ENCODE assay signal across 1 mouse cellular context in the genomic region with DNA sequence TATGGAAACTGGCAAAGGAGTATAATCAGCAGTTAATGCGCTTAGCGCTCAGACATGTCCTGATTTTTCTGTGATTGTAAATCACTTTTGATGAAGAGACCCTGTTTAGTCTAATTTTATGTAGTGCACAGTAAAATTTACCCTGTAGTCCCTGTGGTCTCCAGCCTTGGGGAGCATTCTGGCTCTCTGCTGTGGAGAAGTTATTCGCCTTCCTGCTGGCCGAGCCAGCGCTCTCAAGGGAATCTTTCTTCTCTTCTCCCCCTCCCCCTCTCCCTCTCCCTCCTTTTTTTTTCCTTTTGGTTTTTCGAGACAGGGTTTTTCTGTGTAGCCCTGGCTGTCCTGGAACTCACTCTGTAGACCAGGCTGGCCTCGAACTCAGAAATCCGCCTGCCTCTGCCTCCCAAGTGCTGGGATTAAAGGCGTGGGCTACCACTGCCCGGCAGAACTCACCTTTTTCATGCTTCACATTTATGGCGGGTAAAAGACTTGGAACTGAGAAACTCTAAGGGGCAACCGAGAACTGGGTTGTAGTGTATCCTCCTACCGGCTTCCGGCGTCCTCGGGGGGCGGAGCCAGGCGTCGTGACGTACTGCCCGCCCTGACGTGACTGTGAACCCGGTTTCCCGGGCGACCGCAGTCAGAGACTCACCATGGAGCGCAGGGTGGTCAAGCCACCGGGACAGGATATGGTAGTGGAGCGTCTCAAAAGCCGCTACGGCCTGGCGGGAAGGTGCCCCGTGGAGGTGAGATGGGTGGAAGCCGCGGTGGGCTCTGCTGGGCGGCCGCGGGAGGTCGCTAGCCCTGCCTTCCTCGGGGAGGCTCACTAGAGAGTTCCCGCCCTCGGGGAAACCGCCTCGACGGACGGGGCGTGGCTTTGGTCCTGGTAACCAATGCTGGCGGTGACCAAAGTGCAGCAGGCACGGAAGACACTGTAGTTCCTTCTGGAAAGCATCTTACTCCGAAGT.
TF ChIP-seq lines count a peak whose summit lies in the region.

A gene (plus strand): TSS at position 629 of the 965 bp plus-strand sequence.

TF ChIP-seq in CH12.LX, 34 proteins besides CTCF, POLR2A, EP300 and RAD21 (continued from another document):
- TF ChIP-seq ETS1 (conservative IDR thresholded peaks at IDR 0.05; ENCODE audit: low read depth, low read length) = no peak
- TF ChIP-seq ZMIZ1 (IDR thresholded peaks at IDR 0.05; ENCODE audit: low read depth, low read length) = 0 out of 2 replicates have a peak, but pooled peaks have one; percentile 29
- peak; percentile 50; the same call in 1 of the 2 replicates for TF ChIP-seq E2F4 (IDR thresholded peaks at IDR 0.05; ENCODE audit: insufficient replicate concordance, low read depth, low read length)
- TF ChIP-seq USF1 (IDR thresholded peaks at IDR 0.05; ENCODE audit: low read depth, low read length) = no peak
- TF ChIP-seq MAFK (IDR thresholded peaks at IDR 0.05; ENCODE audit: insufficient replicate concordance, low read length) = no peak
- no peak for TF ChIP-seq USF2 (conservative IDR thresholded peaks at IDR 0.05; ENCODE audit: low read depth, low read length)
- TF ChIP-seq MXI1 (IDR thresholded peaks at IDR 0.05; ENCODE audit: low read depth, low read length) = peak; percentile 56; the same call in 1 of the 2 replicates
- TF ChIP-seq KAT2A (IDR thresholded peaks at IDR 0.05; ENCODE audit: insufficient replicate concordance, low read length) = no peak
- no peak for TF ChIP-seq SMC3 (IDR thresholded peaks at IDR 0.05; ENCODE audit: low read depth, low read length)
- peak; percentile 63; the same call in 1 of the 2 replicates for TF ChIP-seq CHD2 (IDR thresholded peaks at IDR 0.05; ENCODE audit: low read length)
- no peak for TF ChIP-seq IRF4 (IDR thresholded peaks at IDR 0.05; ENCODE audit: low read depth, low read length)
- TF ChIP-seq ZC3H11A (IDR thresholded peaks at IDR 0.05; ENCODE audit: low read depth, low read length) = no peak
- 0 out of 2 replicates have a peak, but pooled peaks have one; percentile 7 for TF ChIP-seq MYC (IDR thresholded peaks at IDR 0.05; ENCODE audit: low read depth, low read length)
- no peak; the same call in 1 of the 2 replicates for TF ChIP-seq TCF12 (IDR thresholded peaks at IDR 0.05; ENCODE audit: low read depth, low read length)
- TF ChIP-seq UBTF (IDR thresholded peaks at IDR 0.05; ENCODE audit: low read depth, low read length) = no peak
- TF ChIP-seq MAX (IDR thresholded peaks at IDR 0.05; ENCODE audit: low read length) = 0 out of 2 replicates have a peak, but pooled peaks have one; percentile 12
- no peak for TF ChIP-seq PAX5 (IDR thresholded peaks at IDR 0.05; ENCODE audit: low read length)
- TF ChIP-seq ELF1 (IDR thresholded peaks at IDR 0.05; ENCODE audit: low read depth, low read length) = peak; percentile 66
- TF ChIP-seq CHD1 (IDR thresholded peaks at IDR 0.05; ENCODE audit: low read depth, low read length) = no peak; the same call in 1 of the 2 replicates
- no peak for TF ChIP-seq NELFE (IDR thresholded peaks at IDR 0.05; ENCODE audit: low read depth, low read length)
- TF ChIP-seq GABPA (IDR thresholded peaks at IDR 0.05; ENCODE audit: insufficient replicate concordance, low read depth, low read length) = no peak
- no peak for TF ChIP-seq JUN (IDR thresholded peaks at IDR 0.05; ENCODE audit: insufficient read depth, low read depth, low read length)
- no peak for TF ChIP-seq NRF1 (IDR thresholded peaks at IDR 0.05; ENCODE audit: low read depth, low read length)
- no peak for TF ChIP-seq ZKSCAN1 (IDR thresholded peaks at IDR 0.05; ENCODE audit: borderline replicate concordance, low read depth, low read length)
- no peak for TF ChIP-seq JUND (conservative IDR thresholded peaks at IDR 0.05; ENCODE audit: low read depth, low read length)
- TF ChIP-seq MAZ (IDR thresholded peaks at IDR 0.05; ENCODE audit: low read depth, low read length) = no peak
- 0 out of 2 replicates have a peak, but pooled peaks have one; percentile 15 for TF ChIP-seq TBP (conservative IDR thresholded peaks at IDR 0.05; ENCODE audit: low read depth, low read length)
- 0 out of 2 replicates have a peak, but pooled peaks have one; percentile 49 for TF ChIP-seq POLR2AphosphoS2 (IDR thresholded peaks at IDR 0.05; ENCODE audit: low read depth, low read length)
- TF ChIP-seq BHLHE40 (IDR thresholded peaks at IDR 0.05; ENCODE audit: low read depth, low read length) = no peak
- TF ChIP-seq HCFC1 (IDR thresholded peaks at IDR 0.05; ENCODE audit: low read depth, low read length) = peak; percentile 51; the same call in 1 of the 2 replicates
- TF ChIP-seq RCOR1 (conservative IDR thresholded peaks at IDR 0.05; ENCODE audit: low read depth, low read length) = no peak
- peak; percentile 72 for TF ChIP-seq ZNF384 (IDR thresholded peaks at IDR 0.05; ENCODE audit: low read depth, low read length)
- no peak for TF ChIP-seq MEF2A (IDR thresholded peaks at IDR 0.05; ENCODE audit: borderline replicate concordance, low read depth, low read length)
